ENCODE assay signal across 23 mouse cellular contexts in genomic region chr4:41361059-41361458, GRCm38 (mm10). TPM values are rescaled to one million over a fixed set of nuclear protein-coding genes. Genes with fewer than 3 reads are reported as not detected.
DNase-seq lines count a peak whose midpoint lies in the region; ATAC-seq and TF ChIP-seq lines count a peak whose summit lies in the region.
"Had no signal": no experiment of that assay in that cellular context is flagged by ENCODE, and none has a peak within 500 bp of the region (broad histone marks: within the 10 kb centered on the region; RNA-seq: fewer than 3 reads in every experiment).

No protein-coding gene starts in this region.

- no peak overlapping the region for H3K4me2 ChIP-seq in lung, postnatal 0 days (replicated peaks; ENCODE audit: low read depth, low read length)
- H3K4me2 ChIP-seq in heart, embryonic 12.5 days: no peak overlapping the region
- H3K4me2 ChIP-seq: embryonic facial prominence, embryonic 13.5 days; embryonic facial prominence, embryonic 15.5 days; forebrain, embryonic 13.5 days; forebrain, embryonic 15.5 days had no signal

- no peak for TF ChIP-seq EP300 in lung, postnatal 0 days (IDR thresholded peaks at IDR 0.05)

- intact Hi-C loops in left cerebral cortex, postnatal 36 days (cut with DNase I): no loop called here

- no peak overlapping the region for H3K4me3 ChIP-seq in lung, postnatal 0 days (ENCODE audit: low read depth, low read length)
- no peak overlapping the region for H3K4me3 ChIP-seq in heart, embryonic 12.5 days
- H3K4me3 ChIP-seq: embryonic facial prominence, embryonic 13.5 days; embryonic facial prominence, embryonic 15.5 days; erythroblast, embryonic 14.5 days; forebrain, embryonic 13.5 days; forebrain, embryonic 15.5 days had no signal

- no peak overlapping the region for H3K9ac ChIP-seq in lung, postnatal 0 days (replicated peaks; ENCODE audit: low read depth)
- H3K9ac ChIP-seq in heart, embryonic 12.5 days: no peak overlapping the region
- H3K9ac ChIP-seq: embryonic facial prominence, embryonic 13.5 days; embryonic facial prominence, embryonic 15.5 days; forebrain, embryonic 13.5 days; forebrain, embryonic 15.5 days; forebrain, postnatal 0 days had no signal

- no peak for ATAC-seq in lung, postnatal 0 days
- peak; percentile 29; the same call in 1 of the 2 replicates for ATAC-seq in granulocyte monocyte progenitor cell, adult 5-6 weeks (replicated peaks; ENCODE audit: poor library complexity, severe bottlenecking)
- peak; percentile 73 for ATAC-seq in megakaryocyte, adult 5-6 weeks (ENCODE audit: poor library complexity, severe bottlenecking)
- ATAC-seq in heart, embryonic 12.5 days (ENCODE audit: insufficient number of reproducible peaks, low FRiP score): no peak
- ATAC-seq: forebrain, embryonic 13.5 days; forebrain, embryonic 15.5 days; forebrain, postnatal 0 days had no signal

- no peaks in the 10 kb centered on the region for H3K4me1 ChIP-seq in lung, postnatal 0 days (ENCODE audit: insufficient read depth, low read depth, low read length)
- no peaks in the 10 kb centered on the region for H3K4me1 ChIP-seq in heart, embryonic 12.5 days (replicated peaks)
- H3K4me1 ChIP-seq: embryonic facial prominence, embryonic 13.5 days; embryonic facial prominence, embryonic 15.5 days had no signal

- peak; percentile 26 for DNase-seq in lung, postnatal 0 days (ENCODE audit: low spot score)
- DNase-seq in lung, postnatal 25 days (ENCODE audit: low spot score): no peak
- peak; percentile 49 for DNase-seq in A20 (ENCODE audit: low read depth, low spot score)
- DNase-seq in cerebellum, adult 8-10 months: no peak
- DNase-seq in left cerebral cortex, postnatal 36 days (ENCODE audit: low spot score in 2 of 2): no peak
- DNase-seq: adrenal gland, adult 2 months; adrenal gland, postnatal 10 days; adrenal gland, postnatal 25 days; cerebellum, adult 11-12 months; cerebellum, adult 2 months; cerebellum, adult 9-11 months; cerebellum, postnatal 14 days; cerebellum, postnatal 36 days; embryo, embryonic 11 days; forebrain, postnatal 0 days had no signal

- no peak overlapping the region for H3K27ac ChIP-seq in lung, postnatal 0 days (ENCODE audit: low read length)
- H3K27ac ChIP-seq in heart, embryonic 12.5 days (ENCODE audit: poor library complexity, severe bottlenecking): no peak overlapping the region
- H3K27ac ChIP-seq: embryonic facial prominence, embryonic 13.5 days; embryonic facial prominence, embryonic 15.5 days; forebrain, embryonic 13.5 days; forebrain, embryonic 15.5 days had no signal

- no peaks in the 10 kb centered on the region for H3K27me3 ChIP-seq in lung, postnatal 0 days (replicated peaks; ENCODE audit: insufficient read depth, low read length)
- no peaks in the 10 kb centered on the region for H3K27me3 ChIP-seq in heart, embryonic 12.5 days (replicated peaks)
- H3K27me3 ChIP-seq: embryonic facial prominence, embryonic 13.5 days; embryonic facial prominence, embryonic 15.5 days; forebrain, embryonic 13.5 days; forebrain, embryonic 15.5 days had no signal

- H3K36me3 ChIP-seq in lung, postnatal 0 days (ENCODE audit: insufficient read depth, low read length): no peaks in the 10 kb centered on the region
- peaks cover 5% of the 10 kb centered on the region; the same call in 1 of the 2 replicates for H3K36me3 ChIP-seq in heart, embryonic 12.5 days
- H3K36me3 ChIP-seq: forebrain, embryonic 15.5 days had no signal

- H3K9me3 ChIP-seq in lung, postnatal 0 days (ENCODE audit: low read length): no peaks in the 10 kb centered on the region
- H3K9me3 ChIP-seq in heart, embryonic 12.5 days (replicated peaks): no peaks in the 10 kb centered on the region
- H3K9me3 ChIP-seq: embryonic facial prominence, embryonic 13.5 days; embryonic facial prominence, embryonic 15.5 days; forebrain, embryonic 13.5 days; forebrain, embryonic 15.5 days had no signal

- no peak for TF ChIP-seq CTCF in lung, postnatal 0 days (IDR thresholded peaks at IDR 0.05)

- WGBS in lung, postnatal 0 days: 84% methylated on average over 3 of the region's 3 CpGs
- 93% methylated on average over 3 of the region's 3 CpGs for WGBS in heart, embryonic 12.5 days

RNA-seq across cellular contexts. Expression of gene Ubap1, which starts 12.3 kb away (rescaled TPM):
- 41.9 and 44.1 TPM in 2 replicates for polyA plus RNA-seq in lung, postnatal 0 days (2015; fragmentation: Nextera tagmentation; extraction: Ambion mirVana)
- 16.7 and 35.6 TPM in 2 replicates for total RNA-seq in granulocyte monocyte progenitor cell, adult 5-6 weeks (2014; fragmentation: Nextera tagmentation)
- 20.5 and 28.2 TPM in 2 replicates for total RNA-seq in granulocyte monocyte progenitor cell, adult 5-6 weeks (2017)
- 49.9 and 51.2 TPM in 2 replicates for total RNA-seq in megakaryocyte, adult 5-6 weeks (2015)
- total RNA-seq in megakaryocyte, adult 5-6 weeks (2017): 43.6 and 47.6 TPM in 2 replicates
- 53.3 and 55.9 TPM in 2 replicates for polyA plus RNA-seq in heart, embryonic 12.5 days (2016; fragmentation: Nextera tagmentation; extraction: Ambion mirVana)
- 10 to 100 TPM; 50.0 to 53.9 TPM for total RNA-seq in left cerebral cortex, postnatal 36 days (2021)

RNA-seq across cellular contexts. Expression of gene Dcaf12, which starts 46.4 kb away (rescaled TPM):
- polyA plus RNA-seq in lung, postnatal 0 days (2015; fragmentation: Nextera tagmentation; extraction: Ambion mirVana): 41.3 and 48.1 TPM in 2 replicates
- total RNA-seq in granulocyte monocyte progenitor cell, adult 5-6 weeks (2014; fragmentation: Nextera tagmentation): 41.1 and 47.0 TPM in 2 replicates
- 29.1 and 30.0 TPM in 2 replicates for total RNA-seq in granulocyte monocyte progenitor cell, adult 5-6 weeks (2017)
- 50.4 and 52.9 TPM in 2 replicates for total RNA-seq in megakaryocyte, adult 5-6 weeks (2015)
- total RNA-seq in megakaryocyte, adult 5-6 weeks (2017): 46.9 and 51.0 TPM in 2 replicates
- polyA plus RNA-seq in heart, embryonic 12.5 days (2016; fragmentation: Nextera tagmentation; extraction: Ambion mirVana): 47.0 and 47.3 TPM in 2 replicates
- total RNA-seq in left cerebral cortex, postnatal 36 days (2021): 10 to 100 TPM; 41.9 to 43.5 TPM

Comparison
In these comparisons a context has a peak if more than half of its experiments do, and no peak if none do; other contexts are left out.
1. DNase-seq: peak in lung, postnatal 0 days (single experiment) and A20 (single experiment); none in lung, postnatal 25 days (single experiment), cerebellum, adult 8-10 months (single experiment) and left cerebral cortex, postnatal 36 days (0 of 2).
2. ATAC-seq: peak in granulocyte monocyte progenitor cell, adult 5-6 weeks (single experiment) and megakaryocyte, adult 5-6 weeks (single experiment); none in lung, postnatal 0 days (single experiment) and heart, embryonic 12.5 days (single experiment).